Mouse (Mus musculus) olfactory bulb, adult 2 months (tissue): Measurements from ENCODE around the gene Mrpl42.

Experiments
- CTCF ChIP-seq: fragments of 200-500 bp; IDR thresholded peaks from 2 replicates; pipeline ENCODE4 v1.5.1; 2012; ENCODE audit warnings: low read depth, mild to moderate bottlenecking, low read length, moderate library complexity; ENCODE audit not compliant: insufficient read depth
- POLR2A ChIP-seq: fragments of 200-500 bp; IDR thresholded peaks from 2 replicates; pipeline ENCODE4 v1.6.1; 2012; ENCODE audit warnings: mild to moderate bottlenecking, low read depth, low read length, moderate library complexity; ENCODE audit not compliant: insufficient read depth

DNA sequence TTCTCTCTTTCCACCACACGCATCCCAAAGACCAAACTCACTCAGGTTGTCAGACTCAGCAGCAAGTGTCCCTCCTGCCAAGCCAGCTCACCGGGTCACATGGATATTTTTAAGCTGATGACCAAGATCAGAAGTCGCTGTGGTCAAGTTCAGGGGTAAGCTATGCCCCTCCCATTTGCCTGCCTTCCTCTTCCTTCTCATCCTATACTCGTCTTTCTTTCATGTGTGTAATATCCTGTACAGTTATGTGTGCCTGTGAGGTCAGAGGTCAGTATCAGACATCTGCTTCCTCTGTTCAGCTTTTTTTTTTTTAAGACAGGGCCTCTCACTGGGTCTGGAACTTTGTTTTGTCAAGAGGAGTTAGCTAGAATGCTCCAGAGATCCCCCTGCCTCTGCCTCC lies 59.4 kb downstream of the Mrpl42 start:
- TF ChIP-seq CTCF: no peak
- no peak for TF ChIP-seq POLR2A
